Mouse (Mus musculus): ENCODE data around the gene Amer2. TPM values are rescaled to one million over a fixed set of nuclear protein-coding genes. Genes with fewer than 3 reads are reported as not detected.

Amer2 gene
- polyA plus RNA-seq, 1 experiment, result not detected

Other genes starting within 250 kb of the Amer2 start
- gene Atp8a2, start 176.1 kb upstream of the Amer2 start, polyA plus RNA-seq (2012; ENCODE audit: insufficient read depth, insufficient read length, missing spikeins), result 0.13 TPM in 1 of 2 replicates, not detected in the other
- gene Nupl1, start 121.8 kb upstream of the Amer2 start, polyA plus RNA-seq (2012; ENCODE audit: insufficient read depth, insufficient read length, missing spikeins), result not detected in 2 replicates
- gene Gm49336, start 121.8 kb upstream of the Amer2 start, polyA plus RNA-seq (2012; ENCODE audit: insufficient read depth, insufficient read length, missing spikeins), result 9.5 and 11.7 TPM in 2 replicates
- gene Mtmr6, start 108.0 kb upstream of the Amer2 start, polyA plus RNA-seq (2012; ENCODE audit: insufficient read depth, insufficient read length, missing spikeins), result 33.1 and 54.3 TPM in 2 replicates

Data from brown adipose tissue, adult 24 weeks (tissue).